Mouse (Mus musculus): ENCODE data around the gene Pla2r1.

Pla2r1 gene

GRCm38 (mm10) chr2:60404763-60405162 lies 148.3 kb downstream of the Pla2r1 start:
- no peak for DNase-seq (ENCODE audit: low spot score in 2 of 2)

GRCm38 (mm10) chr2:60401694-60402093 lies 151.4 kb downstream of the Pla2r1 start:
- DNase-seq (ENCODE audit: low spot score in 2 of 2) = no peak

GRCm38 (mm10) chr2:60393786-60394185 lies 159.3 kb downstream of the Pla2r1 start:
- no peak for DNase-seq (ENCODE audit: low spot score in 2 of 2)

GRCm38 (mm10) chr2:60392286-60392685 lies 160.8 kb downstream of the Pla2r1 start:
- DNase-seq (ENCODE audit: low spot score in 2 of 2) = no peak

GRCm38 (mm10) chr2:60387363-60387762 lies 165.7 kb downstream of the Pla2r1 start:
- DNase-seq (ENCODE audit: low spot score in 2 of 2) = no peak

GRCm38 (mm10) chr2:60386835-60387234 lies 166.3 kb downstream of the Pla2r1 start:
- no peak for DNase-seq (ENCODE audit: low spot score in 2 of 2)

GRCm38 (mm10) chr2:60384763-60385085 lies 168.4 kb downstream of the Pla2r1 start:
- DNase-seq (ENCODE audit: low spot score in 2 of 2) = no peak

GRCm38 (mm10) chr2:60384083-60384762 lies 168.9 kb downstream of the Pla2r1 start:
- DNase-seq (ENCODE audit: low spot score in 2 of 2) = no peak

GRCm38 (mm10) chr2:60382858-60383669 lies 170.0 kb downstream of the Pla2r1 start, which contains the start of gene Ly75:
TSS of gene Ly75 (minus strand) at chr2:60383303.
- peak; percentile 80 to 88 for DNase-seq (ENCODE audit: low spot score in 2 of 2)

GRCm38 (mm10) chr2:60382346-60382745 lies 170.8 kb downstream of the Pla2r1 start:
- DNase-seq (ENCODE audit: low spot score in 2 of 2) = no peak

GRCm38 (mm10) chr2:60377260-60377659 lies 175.8 kb downstream of the Pla2r1 start:
- DNase-seq (ENCODE audit: low spot score in 2 of 2) = no peak

GRCm38 (mm10) chr2:60375608-60376107 lies 177.4 kb downstream of the Pla2r1 start:
- no peak for DNase-seq (ENCODE audit: low spot score in 2 of 2)

GRCm38 (mm10) chr2:60375126-60375525 lies 178.0 kb downstream of the Pla2r1 start:
- DNase-seq (ENCODE audit: low spot score in 2 of 2) = no peak

GRCm38 (mm10) chr2:60370188-60370587 lies 182.9 kb downstream of the Pla2r1 start:
- DNase-seq (ENCODE audit: low spot score in 2 of 2) = no peak

GRCm38 (mm10) chr2:60369454-60369853 lies 183.7 kb downstream of the Pla2r1 start:
- DNase-seq (ENCODE audit: low spot score in 2 of 2) = no peak

- DNase-seq (ENCODE audit: low spot score in 2 of 2) = no peak
Observed at GRCm38 (mm10) chr2:60367871-60368270, 185.2 kb downstream of the Pla2r1 start.

Measured in spleen, postnatal 4 days (tissue).